Mouse (Mus musculus) MEL (cell line): ENCODE measurements at regions not wholly inside any gene's neighbourhood (a gene's known extent, or its start where the extent isn't known, plus 50 kb on each side); places are given as distances from the start of the nearest gene placed in this dataset.

ENCODE experiments used
- DNase-seq: peaks from one replicate; pipeline ENCODE4 v3.0.0; 2011; ENCODE audit warnings: low read depth, low spot score
- H3K27ac ChIP-seq: 2 replicates; pipeline ENCODE4 v1.5.1; 2012; ENCODE audit warnings: low read depth, mild to moderate bottlenecking, control low read depth, low read length, moderate library complexity; ENCODE audit not compliant: control insufficient read depth
- H3K27me3 ChIP-seq, 2 experiments: fragments of 150-350 bp in 1 of 2; sonication (generic) in 1 of 2; 2 replicates each; pipeline ENCODE4 v1.6.1; 2012; ENCODE audit warnings: low read length in 2 of 2, mild to moderate bottlenecking in 2 of 2, improper control_type of control experiment in 1 of 2, moderate library complexity in 1 of 2; ENCODE audit not compliant: insufficient read depth in 2 of 2, control insufficient read depth in 1 of 2
- H3K36me3 ChIP-seq, 2 experiments: 2 replicates each; pipeline ENCODE4 v1.6.1; 2012 to 2014; ENCODE audit warnings: low read length in 2 of 2, improper control_type of control experiment in 1 of 2, inconsistent platforms in 1 of 2, mild to moderate bottlenecking in 1 of 2; ENCODE audit not compliant: insufficient read depth in 2 of 2, control insufficient read depth in 1 of 2
- H3K4me1 ChIP-seq, 2 experiments: fragments of 150-350 bp in 1 of 2; sonication (generic) in 1 of 2; 2 replicates each; pipeline ENCODE4 v1.6.1; 2012; ENCODE audit warnings: low read length in 2 of 2, improper control_type of control experiment in 1 of 2, mild to moderate bottlenecking in 1 of 2; ENCODE audit not compliant: insufficient read depth in 2 of 2, control insufficient read depth in 1 of 2
- H3K4me3 ChIP-seq, 2 experiments: fragments of 150-350 bp in 1 of 2; sonication (generic) in 1 of 2; 2 replicates each; pipeline ENCODE4 v1.5.1; 2012; ENCODE audit warnings: low read depth in 2 of 2, low read length in 2 of 2, mild to moderate bottlenecking in 2 of 2, moderate library complexity in 2 of 2, control low read depth in 1 of 2, improper control_type of control experiment in 1 of 2; ENCODE audit not compliant: control insufficient read depth in 1 of 2, insufficient read depth in 1 of 2
- H3K79me2 ChIP-seq: 2 replicates; pipeline ENCODE4 v1.6.1; 2012; ENCODE audit warnings: mild to moderate bottlenecking, low read length, moderate library complexity; ENCODE audit not compliant: control insufficient read depth, poor library complexity, insufficient read depth
- H3K9ac ChIP-seq: 2 replicates; pipeline ENCODE4 v1.6.1; 2012; ENCODE audit warnings: low read depth, mild to moderate bottlenecking, control low read depth, low read length, moderate library complexity; ENCODE audit not compliant: control insufficient read depth, poor library complexity, severe bottlenecking
- H3K9me3 ChIP-seq: fragments of 150-350 bp; sonication (generic); replicated peaks from 2 replicates; pipeline ENCODE4 v1.6.1; 2012; ENCODE audit warnings: mild to moderate bottlenecking, low read length, improper control_type of control experiment, moderate library complexity; ENCODE audit not compliant: insufficient read depth
- BHLHE40 ChIP-seq: IDR thresholded peaks from 2 replicates; pipeline ENCODE4 v1.6.1; 2012; ENCODE audit warnings: low read depth, mild to moderate bottlenecking, inconsistent platforms, low read length, improper control_type of control experiment, borderline replicate concordance
- CHD1 ChIP-seq: IDR thresholded peaks from 2 replicates; pipeline ENCODE4 v1.6.1; 2012; ENCODE audit warnings: low read depth, mild to moderate bottlenecking, inconsistent platforms, low read length, improper control_type of control experiment
- CHD2 ChIP-seq: IDR thresholded peaks from 2 replicates; pipeline ENCODE4 v1.6.1; 2011; ENCODE audit warnings: low read length, improper control_type of control experiment
- GATA1 ChIP-seq: IDR thresholded peaks from 2 replicates; pipeline ENCODE4 v1.6.1; 2011; ENCODE audit warnings: low read depth, low read length, improper control_type of control experiment
- HCFC1 ChIP-seq: IDR thresholded peaks from 2 replicates; pipeline ENCODE4 v1.6.1; 2012; ENCODE audit warnings: low read depth, mild to moderate bottlenecking, inconsistent platforms, low read length, improper control_type of control experiment, moderate library complexity
- JUND ChIP-seq: IDR thresholded peaks from 2 replicates; pipeline ENCODE4 v1.6.1; 2011; ENCODE audit warnings: low read depth, mild to moderate bottlenecking, improper control_type of control experiment, low read length
- KAT2A ChIP-seq: conservative IDR thresholded peaks from 2 replicates; pipeline ENCODE4 v1.6.1; 2012; ENCODE audit warnings: low read depth, low read length, improper control_type of control experiment, inconsistent platforms
- MAX ChIP-seq: IDR thresholded peaks from 2 replicates; pipeline ENCODE4 v1.6.1; 2011; ENCODE audit warnings: low read length, improper control_type of control experiment
- MEF2A ChIP-seq: IDR thresholded peaks from 2 replicates; pipeline ENCODE4 v1.6.1; 2014; ENCODE audit warnings: low read depth, mild to moderate bottlenecking, inconsistent platforms, low read length, improper control_type of control experiment; ENCODE audit not compliant: poor library complexity, insufficient replicate concordance, severe bottlenecking; ENCODE audit errors: extremely low read depth
- MYB ChIP-seq: IDR thresholded peaks from 2 replicates; pipeline ENCODE4 v1.6.1; 2011; ENCODE audit warnings: mild to moderate bottlenecking, low read depth, low read length, improper control_type of control experiment
- MYC ChIP-seq: IDR thresholded peaks from 2 replicates; pipeline ENCODE4 v1.6.1; 2011; ENCODE audit warnings: low read depth, mild to moderate bottlenecking, low read length, improper control_type of control experiment, moderate library complexity
- NELFE ChIP-seq: IDR thresholded peaks from 2 replicates; pipeline ENCODE4 v1.6.1; 2011; ENCODE audit warnings: low read depth, low read length, improper control_type of control experiment
- POLR2A ChIP-seq, 2 experiments: IDR thresholded peaks; 2 replicates each; pipeline ENCODE4 v1.6.1; 2011 to 2012; ENCODE audit warnings: low read length in 2 of 2, mild to moderate bottlenecking in 2 of 2, control low read depth in 1 of 2, improper control_type of control experiment in 1 of 2, low read depth in 1 of 2, moderate library complexity in 1 of 2; ENCODE audit not compliant: control insufficient read depth in 1 of 2, insufficient read depth in 1 of 2, poor library complexity in 1 of 2
- POLR2AphosphoS2 ChIP-seq: IDR thresholded peaks from 2 replicates; pipeline ENCODE4 v1.6.1; 2011; ENCODE audit warnings: low read length, improper control_type of control experiment
- POLR2AphosphoS5 ChIP-seq: IDR thresholded peaks from 2 replicates; pipeline ENCODE4 v1.6.1; 2012; ENCODE audit warnings: low read depth, borderline replicate concordance, mild to moderate bottlenecking, inconsistent platforms, low read length, moderate library complexity, mixed read lengths
- RAD21 ChIP-seq: IDR thresholded peaks from 2 replicates; pipeline ENCODE4 v1.6.1; 2011; ENCODE audit warnings: mild to moderate bottlenecking, low read depth, low read length, improper control_type of control experiment
- RCOR1 ChIP-seq: IDR thresholded peaks from 2 replicates; pipeline ENCODE4 v1.6.1; 2012; ENCODE audit warnings: low read depth, mild to moderate bottlenecking, inconsistent platforms, low read length, improper control_type of control experiment
- SIN3A ChIP-seq: IDR thresholded peaks from 2 replicates; pipeline ENCODE4 v1.6.1; 2012; ENCODE audit warnings: low read length, improper control_type of control experiment, inconsistent platforms
- SMC3 ChIP-seq: IDR thresholded peaks from 2 replicates; pipeline ENCODE4 v1.6.1; 2011; ENCODE audit warnings: low read depth, low read length, improper control_type of control experiment
- TAL1 ChIP-seq: IDR thresholded peaks from 2 replicates; pipeline ENCODE4 v1.6.1; 2012; ENCODE audit warnings: mild to moderate bottlenecking, inconsistent platforms, low read length, moderate library complexity, mixed read lengths
- TBP ChIP-seq: IDR thresholded peaks from 2 replicates; pipeline ENCODE4 v1.8.0; 2011; ENCODE audit warnings: low read depth, low read length, improper control_type of control experiment
- TCF12 ChIP-seq: IDR thresholded peaks from 2 replicates; pipeline ENCODE4 v1.6.1; 2014; ENCODE audit warnings: low read depth, mild to moderate bottlenecking, inconsistent platforms, low read length, improper control_type of control experiment, moderate library complexity
- UBTF ChIP-seq: IDR thresholded peaks from 2 replicates; pipeline ENCODE4 v1.6.1; 2012; ENCODE audit warnings: low read depth, mild to moderate bottlenecking, inconsistent platforms, low read length, improper control_type of control experiment, moderate library complexity, borderline replicate concordance; ENCODE audit not compliant: insufficient read depth
- USF1 ChIP-seq: IDR thresholded peaks from 2 replicates; pipeline ENCODE4 v1.6.1; 2014; ENCODE audit warnings: low read depth, mild to moderate bottlenecking, inconsistent platforms, low read length, improper control_type of control experiment, moderate library complexity
- USF2 ChIP-seq, 2 experiments: IDR thresholded peaks; 2 replicates each; pipeline ENCODE4 v1.6.1; 2011 to 2012; ENCODE audit warnings: improper control_type of control experiment in 2 of 2, low read length in 2 of 2, borderline replicate concordance in 1 of 2, inconsistent platforms in 1 of 2, low read depth in 1 of 2, mild to moderate bottlenecking in 1 of 2; ENCODE audit not compliant: insufficient read depth in 1 of 2
- ZC3H11A ChIP-seq: IDR thresholded peaks from 2 replicates; pipeline ENCODE4 v1.6.1; 2012; ENCODE audit warnings: low read depth, mild to moderate bottlenecking, inconsistent platforms, low read length, improper control_type of control experiment
- ZMIZ1 ChIP-seq: IDR thresholded peaks from 2 replicates; pipeline ENCODE4 v1.6.1; 2012; ENCODE audit warnings: low read depth, mild to moderate bottlenecking, inconsistent platforms, low read length, improper control_type of control experiment, moderate library complexity

- Histone ChIP-seq H3K9ac (no peak overlapping the region), H3K4me3 (no peak overlapping the region), H3K9me3 (no peaks in the 10 kb centered on the region)
Measured at GRCm38 (mm10) chr7:129983601-129984120, 392.0 kb downstream of the Wdr11 start.

GRCm38 (mm10) chr7:129984367-129984766 lies 392.7 kb downstream of the Wdr11 start:
- H3K9ac ChIP-seq: no peak overlapping the region
- H3K4me3 ChIP-seq: no peak overlapping the region
- TF ChIP-seq SIN3A: no peak
- no peak for TF ChIP-seq ZMIZ1
- no peak for TF ChIP-seq BHLHE40
- TF ChIP-seq POLR2A (IDR thresholded peaks at IDR 0.05; ENCODE audit: control insufficient read depth in 1 of 2, insufficient read depth in 1 of 2, low read depth in 1 of 2, low read length in 2 of 2, poor library complexity in 1 of 2): no peak
- no peak for TF ChIP-seq HCFC1
- TF ChIP-seq GATA1: no peak
- no peak for TF ChIP-seq POLR2AphosphoS2
- no peak for TF ChIP-seq SMC3
- TF ChIP-seq USF2 (IDR thresholded peaks at IDR 0.05; ENCODE audit: borderline replicate concordance in 1 of 2, insufficient read depth in 1 of 2, low read depth in 1 of 2, low read length in 2 of 2): no peak
- no peak for TF ChIP-seq POLR2AphosphoS5
- TF ChIP-seq USF1: no peak
- TF ChIP-seq TAL1: no peak
- no peak for TF ChIP-seq MYB
- no peak for TF ChIP-seq KAT2A
- no peak overlapping the region for H3K27ac ChIP-seq
- H3K27me3 ChIP-seq: no peaks in the 10 kb centered on the region
- no peaks in the 10 kb centered on the region for H3K36me3 ChIP-seq
- H3K4me1 ChIP-seq: no peaks in the 10 kb centered on the region
- no peaks in the 10 kb centered on the region for H3K79me2 ChIP-seq
- DNase-seq: no peak
- no peaks in the 10 kb centered on the region for H3K9me3 ChIP-seq

More at GRCm38 (mm10) chr7:129983601-129984120, 392.0 kb downstream of the Wdr11 start:
- no peaks in the 10 kb centered on the region for H3K79me2 ChIP-seq
- no peak for TF ChIP-seq BHLHE40
- no peak for TF ChIP-seq MAX
- no peak for TF ChIP-seq MYC
- TF ChIP-seq CHD2: no peak
- no peak for TF ChIP-seq TBP
- TF ChIP-seq TAL1: no peak
- no peak for TF ChIP-seq CHD1
- no peak for TF ChIP-seq NELFE
- no peak for TF ChIP-seq UBTF
- no peak for TF ChIP-seq RCOR1
- no peak for TF ChIP-seq TCF12
- no peak for TF ChIP-seq ZC3H11A
- no peak for TF ChIP-seq RAD21
- no peak for TF ChIP-seq USF2 (IDR thresholded peaks at IDR 0.05; ENCODE audit: borderline replicate concordance in 1 of 2, insufficient read depth in 1 of 2, low read depth in 1 of 2, low read length in 2 of 2)
- no peak for TF ChIP-seq MYB
- TF ChIP-seq MEF2A: no peak
- TF ChIP-seq JUND: no peak
- DNase-seq: no peak
- no peak overlapping the region for H3K27ac ChIP-seq
- no peaks in the 10 kb centered on the region for H3K36me3 ChIP-seq
- no peaks in the 10 kb centered on the region for H3K4me1 ChIP-seq
- H3K27me3 ChIP-seq: no peaks in the 10 kb centered on the region
